Mouse (Mus musculus) B cell, adult 2 months (primary cell): ENCODE results near the gene Tsc22d3.
A peak's percentile ranks its signal among the peaks of the same experiment; 100 is the strongest.
"Not testable (repeated sequence)": the region's sequence is repeated elsewhere in the genome, so short reads cannot be mapped to it uniquely, and the experiment has no call there.

Source experiments
- DNase-seq, 2 experiments: peaks; one replicate each; pipeline ENCODE4 v3.0.0; 2022

Tsc22d3 gene

GRCm38 (mm10) chrX:140526253-140526618 is 74.2 kb downstream of the Tsc22d3 start:
- DNase-seq = no peak

- DNase-seq = no peak
These were observed 74.7 kb downstream of the Tsc22d3 start for GRCm38 (mm10) chrX:140525604-140526252.

GRCm38 (mm10) chrX:140524231-140524630 is 76.2 kb downstream of the Tsc22d3 start:
- no peak for DNase-seq

GRCm38 (mm10) chrX:140522071-140522765 is 78.2 kb downstream of the Tsc22d3 start:
- peak; percentile 55 to 57 for DNase-seq

- peak; percentile 86 to 89 for DNase-seq
These were observed 80.0 kb downstream of the Tsc22d3 start for GRCm38 (mm10) chrX:140520146-140521102.

- no peak for DNase-seq
These were observed 82.1 kb downstream of the Tsc22d3 start for GRCm38 (mm10) chrX:140518351-140518750.

- DNase-seq = no peak
These were observed 87.1 kb downstream of the Tsc22d3 start for GRCm38 (mm10) chrX:140513379-140513778.

- DNase-seq = no peak
These were observed 88.5 kb downstream of the Tsc22d3 start for GRCm38 (mm10) chrX:140511687-140512651.

- DNase-seq = no peak
These were observed 89.6 kb downstream of the Tsc22d3 start for GRCm38 (mm10) chrX:140510696-140511429.

- DNase-seq = no peak
These were observed 90.6 kb downstream of the Tsc22d3 start for GRCm38 (mm10) chrX:140509817-140510216.

- peak in 1 of 2 experiments; percentile 54 for DNase-seq
These were observed 91.7 kb downstream of the Tsc22d3 start for GRCm38 (mm10) chrX:140508791-140509190.

- no peak for DNase-seq
These were observed 93.1 kb downstream of the Tsc22d3 start for GRCm38 (mm10) chrX:140507377-140507776.

GRCm38 (mm10) chrX:140506436-140507180 is 93.9 kb downstream of the Tsc22d3 start:
- DNase-seq = no peak

- DNase-seq = peak; percentile 89 to 92
These were observed 94.8 kb downstream of the Tsc22d3 start for GRCm38 (mm10) chrX:140505497-140506238.

- peak; percentile 79 to 83 for DNase-seq
These were observed 96.6 kb downstream of the Tsc22d3 start for GRCm38 (mm10) chrX:140503905-140504304.

GRCm38 (mm10) chrX:140501401-140502301 is 98.8 kb downstream of the Tsc22d3 start:
- DNase-seq = peak in 1 of 2 experiments; percentile 48

GRCm38 (mm10) chrX:140500306-140500705 is 100.2 kb downstream of the Tsc22d3 start:
- no peak for DNase-seq

GRCm38 (mm10) chrX:140498431-140498830 is 102.0 kb downstream of the Tsc22d3 start:
- DNase-seq = not testable (repeated sequence)

GRCm38 (mm10) chrX:140494170-140494569 is 106.3 kb downstream of the Tsc22d3 start:
- no peak for DNase-seq
